Mouse (Mus musculus) neural tube, embryonic 11.5 days (tissue): ENCODE measurements around the gene Rbp4. TPM values are rescaled to one million over a fixed set of nuclear protein-coding genes. Genes with fewer than 3 reads are reported as not detected.

Source experiments
- ATAC-seq: fragments of 200-750 bp; cut with Nextera tagmentation; 2 replicates; pipeline ENCODE4 v1.8.0; 2017; ENCODE audit warnings: moderate number of reproducible peaks, mild to moderate bottlenecking, moderate TSS enrichment, moderate library complexity; ENCODE audit not compliant: insufficient read depth, low FRiP score, low TSS enrichment
- DNase-seq: peaks from one replicate; pipeline ENCODE4 v3.0.0-alpha.2; 2015; ENCODE audit warnings: low spot score
- H3K27ac ChIP-seq: fragments of 300-500 bp; sonication (generic); 2 replicates; pipeline ENCODE4 v1.5.1; 2014; ENCODE audit warnings: low read depth, mild to moderate bottlenecking, low read length
- H3K27me3 ChIP-seq: fragments of 300-500 bp; sonication (generic); 2 replicates; pipeline ENCODE4 v1.6.1; 2014; ENCODE audit warnings: mild to moderate bottlenecking, low read length, mixed read lengths; ENCODE audit not compliant: control insufficient read depth, insufficient read depth
- H3K36me3 ChIP-seq: fragments of 300-500 bp; sonication (generic); 2 replicates; pipeline ENCODE4 v1.6.1; 2014; ENCODE audit warnings: mild to moderate bottlenecking, low read length, moderate library complexity, mixed read lengths; ENCODE audit not compliant: control insufficient read depth, insufficient read depth
- H3K4me1 ChIP-seq: fragments of 300-500 bp; sonication (generic); 2 replicates; pipeline ENCODE4 v1.6.1; 2014; ENCODE audit warnings: low read length, mixed read lengths; ENCODE audit not compliant: control insufficient read depth, insufficient read depth
- H3K4me2 ChIP-seq: fragments of 300-500 bp; sonication (generic); 2 replicates; pipeline ENCODE4 v1.6.1; 2014; ENCODE audit warnings: low read depth, mild to moderate bottlenecking, moderate library complexity
- H3K4me3 ChIP-seq: fragments of 300-500 bp; sonication (generic); 2 replicates; pipeline ENCODE4 v1.5.1; 2014; ENCODE audit warnings: low read depth, low read length
- H3K9ac ChIP-seq: fragments of 300-500 bp; sonication (generic); 2 replicates; pipeline ENCODE4 v1.6.1; 2014; ENCODE audit warnings: mild to moderate bottlenecking, low read length
- H3K9me3 ChIP-seq: fragments of 300-500 bp; sonication (generic); 2 replicates; pipeline ENCODE4 v1.6.1; 2016; ENCODE audit warnings: low read length; ENCODE audit not compliant: control insufficient read depth
- WGBS: fragments of 180-500 bp; shearing (Covaris S2); extraction: QIAGEN DNeasy Blood & Tissue Kit; methylation state at CpG from one replicate; pipeline ENCODE4 v1.1.7; 2014; 5-methylcytosine and 5-hydroxymethylcytosine counted together
- polyA plus RNA-seq: library from polyadenylated mRNA; unstranded; fragments of >200 nt; fragmentation: Nextera tagmentation; extraction: Ambion mirVana; gene quantifications from 2 replicates; pipeline ENCODE4 v1.2.1, GENCODE M21; 2014

The Rbp4 gene
- polyA plus RNA-seq, 1 experiment from 2014 or later, result 3.2 TPM

DNA sequence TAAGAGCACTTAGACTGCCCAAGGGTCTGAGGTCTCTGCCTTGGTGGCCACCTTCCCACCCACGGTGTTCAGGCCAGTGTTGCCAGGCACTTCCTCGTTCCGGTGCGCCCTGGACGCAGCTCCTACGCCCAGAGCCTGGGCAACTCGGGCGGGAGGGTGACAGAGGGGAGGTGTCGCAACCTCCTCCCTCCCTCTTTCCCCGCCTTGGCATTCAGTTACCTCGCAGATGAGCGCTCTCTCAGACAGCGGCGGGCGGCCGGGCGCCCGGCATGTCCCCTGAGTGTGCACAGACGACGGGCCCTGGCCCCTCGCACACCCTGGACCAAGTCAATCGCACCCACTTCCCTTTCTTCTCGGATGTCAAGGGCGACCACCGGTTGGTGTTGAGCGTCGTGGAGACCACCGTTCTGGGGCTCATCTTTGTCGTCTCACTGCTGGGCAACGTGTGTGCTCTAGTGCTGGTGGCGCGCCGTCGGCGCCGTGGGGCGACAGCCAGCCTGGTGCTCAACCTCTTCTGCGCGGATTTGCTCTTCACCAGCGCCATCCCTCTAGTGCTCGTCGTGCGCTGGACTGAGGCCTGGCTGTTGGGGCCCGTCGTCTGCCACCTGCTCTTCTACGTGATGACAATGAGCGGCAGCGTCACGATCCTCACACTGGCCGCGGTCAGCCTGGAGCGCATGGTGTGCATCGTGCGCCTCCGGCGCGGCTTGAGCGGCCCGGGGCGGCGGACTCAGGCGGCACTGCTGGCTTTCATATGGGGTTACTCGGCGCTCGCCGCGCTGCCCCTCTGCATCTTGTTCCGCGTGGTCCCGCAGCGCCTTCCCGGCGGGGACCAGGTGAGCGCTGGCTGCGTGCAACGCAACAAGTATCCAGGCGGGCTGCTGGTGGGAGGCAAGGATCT is 28.0 kb downstream of the Rbp4 start, which contains the start of gene Ffar4:
Ffar4 (plus strand) TSS at position 214 of the 901 bp plus-strand sequence.
- H3K27me3 ChIP-seq, result peaks cover 31% of the 10 kb centered on the region
- H3K4me3 ChIP-seq, result peak within 1 kb of the TSS; percentile 23

DNA sequence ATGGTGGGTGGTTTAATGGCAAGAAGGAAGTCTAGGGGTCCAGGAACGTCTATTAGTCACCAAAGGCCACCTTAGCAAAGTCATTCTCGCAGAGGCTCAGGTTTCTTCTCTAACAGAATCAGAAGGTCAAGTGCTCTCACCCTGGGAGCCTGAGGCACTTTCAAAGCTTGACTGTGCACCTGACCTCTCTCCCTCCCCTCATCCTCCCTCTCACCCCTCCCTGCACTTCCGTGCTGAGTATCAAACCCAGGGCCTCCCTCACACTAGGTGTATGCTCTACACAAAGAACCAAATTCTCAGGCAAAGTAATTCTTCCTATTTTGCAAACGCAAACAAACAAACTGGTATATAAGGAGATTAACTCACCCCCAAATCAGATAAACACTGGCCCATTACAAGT is 28.9 kb downstream of the Rbp4 start:
- Histone ChIP-seq H3K27me3 (peaks cover 31% of the 10 kb centered on the region), H3K4me3 (no peak overlapping the region), H3K9ac (no peak overlapping the region), H3K36me3 (no peaks in the 10 kb centered on the region), H3K27ac (no peak overlapping the region), H3K4me1 (no peaks in the 10 kb centered on the region), H3K4me2 (no peak overlapping the region), H3K9me3 (no peaks in the 10 kb centered on the region)
- DNase-seq (no peak), ATAC-seq (no peak)
- 8% methylated on average over 4 of the region's 4 CpGs for WGBS

More for the DNA sequence above, 28.0 kb downstream of the Rbp4 start, which contains the start of gene Ffar4:
- ATAC-seq (peak; percentile 27; the same call in 1 of the 2 replicates), DNase-seq (peak; percentile 35)
- H3K4me1 ChIP-seq, result no peaks in the 10 kb centered on the region
- H3K9ac ChIP-seq, result no peak within 1 kb of the TSS
- no peaks in the 10 kb centered on the region for H3K9me3 ChIP-seq
- peak within 1 kb of the TSS; percentile 45 for H3K4me2 ChIP-seq
- H3K36me3 ChIP-seq, result no peaks in the 10 kb centered on the region
- under 1% methylated on average over 77 of the region's 77 CpGs for WGBS
- no peak within 1 kb of the TSS for H3K27ac ChIP-seq

DNA sequence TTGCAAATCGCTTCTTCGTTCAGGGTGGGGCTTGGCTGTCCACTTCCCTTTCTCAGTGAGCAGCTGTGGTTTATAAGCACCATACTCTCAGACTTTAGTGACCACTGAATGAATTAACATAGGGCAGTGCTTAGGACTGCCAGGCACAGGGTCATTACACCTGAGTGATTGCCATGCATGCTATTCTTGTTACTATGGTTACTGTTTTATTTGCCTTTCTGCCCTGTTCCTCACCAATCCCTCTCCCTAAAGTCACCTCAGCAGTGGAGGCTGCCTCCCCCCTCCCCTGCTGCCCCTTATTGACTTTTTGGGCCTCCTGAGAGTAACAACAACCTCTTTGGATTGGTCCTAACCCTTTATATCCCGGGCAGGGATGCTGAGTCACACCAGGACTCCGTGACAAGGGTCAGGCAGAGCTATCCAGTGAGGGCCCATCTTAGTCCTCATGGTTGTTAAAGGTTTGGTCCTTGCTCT is 33.5 kb downstream of the Rbp4 start:
- Histone ChIP-seq H3K4me2 (no peak overlapping the region), H3K9me3 (no peaks in the 10 kb centered on the region), H3K4me1 (no peaks in the 10 kb centered on the region), H3K36me3 (no peaks in the 10 kb centered on the region), H3K9ac (no peak overlapping the region), H3K27ac (no peak overlapping the region), H3K27me3 (peaks cover 6% of the 10 kb centered on the region), H3K4me3 (no peak overlapping the region)
- WGBS, result 22% methylated on average over 4 of the region's 4 CpGs
- ATAC-seq (no peak), DNase-seq (peak; percentile 28)

DNA sequence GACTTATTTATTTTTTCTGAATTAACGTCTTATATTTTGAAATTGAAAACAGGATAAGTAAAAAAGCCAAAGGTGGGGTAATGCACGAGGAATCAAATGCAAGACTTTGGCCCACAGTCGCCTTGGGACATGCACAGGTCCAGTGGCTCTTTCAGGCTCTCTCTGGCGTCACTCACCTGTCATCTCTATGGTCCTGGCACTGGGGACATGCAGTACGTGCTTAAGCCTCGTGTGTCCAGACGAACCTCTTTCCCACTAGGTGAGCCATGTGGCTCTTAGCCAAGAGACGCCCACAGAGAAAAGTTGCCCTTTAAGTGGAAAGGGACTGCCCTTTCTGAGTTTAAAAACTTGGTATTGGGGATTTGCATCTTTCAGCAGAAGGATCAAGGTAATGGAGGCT is 35.7 kb downstream of the Rbp4 start:
- WGBS, result 87% methylated on average over 8 of the region's 8 CpGs
- Histone ChIP-seq H3K9ac (no peak overlapping the region), H3K36me3 (no peaks in the 10 kb centered on the region), H3K4me1 (no peaks in the 10 kb centered on the region), H3K27me3 (no peaks in the 10 kb centered on the region), H3K27ac (no peak overlapping the region), H3K4me3 (no peak overlapping the region), H3K4me2 (no peak overlapping the region), H3K9me3 (no peaks in the 10 kb centered on the region)
- DNase-seq (no peak), ATAC-seq (no peak)

DNA sequence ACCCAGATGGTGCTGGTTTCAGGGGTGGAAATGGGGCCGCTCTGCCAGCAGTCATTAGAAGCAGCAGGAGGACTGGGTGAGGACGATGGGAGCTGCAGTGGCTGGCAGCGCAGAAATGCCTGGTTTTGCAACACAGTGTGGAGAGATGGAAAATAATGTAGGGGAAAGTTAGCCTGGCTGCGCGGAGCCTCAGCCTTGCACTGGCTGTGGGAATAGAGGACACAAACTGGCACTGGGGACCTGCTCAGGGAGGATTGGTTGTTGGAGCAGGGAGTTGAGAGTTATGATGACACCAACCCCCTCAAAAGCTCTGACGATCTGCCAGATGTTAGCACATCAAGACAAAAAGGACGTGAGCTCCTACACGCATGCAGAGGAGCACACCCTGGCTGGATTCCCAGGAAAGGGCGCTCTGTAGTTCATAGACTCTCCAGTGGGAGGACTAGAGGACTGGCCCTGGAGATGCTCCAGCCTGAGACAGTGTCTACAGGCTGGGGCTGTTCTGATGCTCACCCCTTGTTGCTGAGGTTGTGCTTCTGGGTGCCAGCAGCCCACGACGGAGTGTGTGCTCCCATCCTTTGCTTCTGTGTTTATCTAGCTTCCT is 38.0 kb downstream of the Rbp4 start:
- no peak overlapping the region for H3K27ac ChIP-seq
- H3K9ac ChIP-seq, result no peak overlapping the region
- H3K27me3 ChIP-seq, result no peaks in the 10 kb centered on the region
- H3K4me3 ChIP-seq, result no peak overlapping the region
- ATAC-seq (no peak), DNase-seq (peak; percentile 29)
- no peak overlapping the region for H3K4me2 ChIP-seq
- H3K4me1 ChIP-seq, result no peaks in the 10 kb centered on the region
- 60% methylated on average over 11 of the region's 11 CpGs for WGBS
- H3K36me3 ChIP-seq, result no peaks in the 10 kb centered on the region
- no peaks in the 10 kb centered on the region for H3K9me3 ChIP-seq

DNA sequence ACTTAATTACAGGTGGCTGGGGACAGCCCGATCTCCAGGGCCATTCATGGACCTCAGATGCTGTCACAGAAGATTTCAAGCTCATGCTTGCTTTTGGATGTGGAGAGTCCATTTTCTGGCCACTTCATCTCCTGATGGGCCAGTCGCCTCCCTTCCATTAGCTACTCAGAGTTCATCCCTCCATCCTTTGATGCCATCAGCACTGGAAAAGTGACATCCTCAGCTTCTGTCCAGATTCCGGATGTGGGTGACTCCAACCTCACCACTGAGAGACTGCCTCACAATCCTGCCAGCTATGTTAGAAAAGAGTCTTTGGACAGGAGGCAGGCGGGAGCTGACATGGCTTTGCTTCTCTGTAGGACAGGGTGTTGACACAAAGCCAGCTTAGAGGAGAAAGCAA is 39.2 kb downstream of the Rbp4 start:
- no peaks in the 10 kb centered on the region for H3K4me1 ChIP-seq
- H3K4me3 ChIP-seq, result no peak overlapping the region
- H3K4me2 ChIP-seq, result no peak overlapping the region
- H3K27me3 ChIP-seq, result no peaks in the 10 kb centered on the region
- H3K36me3 ChIP-seq, result no peaks in the 10 kb centered on the region
- H3K9me3 ChIP-seq, result no peaks in the 10 kb centered on the region
- 83% methylated on average over 4 of the region's 4 CpGs for WGBS
- ATAC-seq (no peak), DNase-seq (no peak)
- no peak overlapping the region for H3K27ac ChIP-seq
- no peak overlapping the region for H3K9ac ChIP-seq

DNA sequence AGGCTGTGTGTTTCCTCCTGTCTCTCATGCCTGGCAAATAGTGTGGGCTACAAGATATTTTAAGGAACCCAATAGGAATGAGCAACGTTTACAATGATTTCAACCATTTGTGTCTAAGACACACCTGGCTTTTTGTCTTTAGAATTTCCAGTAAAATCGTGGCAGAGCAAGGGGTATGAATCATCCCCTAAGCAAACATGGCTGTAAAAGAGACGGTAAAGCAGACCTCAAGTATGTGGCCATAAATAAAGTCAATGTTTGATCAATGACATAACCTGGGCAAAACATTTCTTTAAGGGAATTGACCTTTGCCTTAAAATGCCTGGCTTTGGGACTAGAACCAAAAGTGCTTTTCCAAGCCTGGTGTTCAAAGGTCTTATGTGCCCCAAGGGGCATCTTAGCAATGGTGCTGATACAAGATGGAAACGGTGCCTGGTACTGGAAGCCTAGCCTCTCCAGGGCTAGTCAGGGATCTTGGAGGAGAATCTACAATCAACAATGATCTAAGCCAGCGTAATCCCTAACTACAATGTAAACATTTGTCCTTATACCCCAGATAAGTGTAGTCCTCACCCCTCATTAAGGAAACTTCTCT is 42.1 kb downstream of the Rbp4 start:
- ATAC-seq, result no peak
- Histone ChIP-seq H3K4me1 (no peaks in the 10 kb centered on the region), H3K9ac (no peak overlapping the region), H3K36me3 (no peaks in the 10 kb centered on the region), H3K9me3 (no peaks in the 10 kb centered on the region), H3K27ac (no peak overlapping the region), H3K4me3 (no peak overlapping the region), H3K27me3 (no peaks in the 10 kb centered on the region), H3K4me2 (no peak overlapping the region)
- DNase-seq, result no peak
- 71% methylated on average over 5 of the region's 5 CpGs for WGBS

DNA sequence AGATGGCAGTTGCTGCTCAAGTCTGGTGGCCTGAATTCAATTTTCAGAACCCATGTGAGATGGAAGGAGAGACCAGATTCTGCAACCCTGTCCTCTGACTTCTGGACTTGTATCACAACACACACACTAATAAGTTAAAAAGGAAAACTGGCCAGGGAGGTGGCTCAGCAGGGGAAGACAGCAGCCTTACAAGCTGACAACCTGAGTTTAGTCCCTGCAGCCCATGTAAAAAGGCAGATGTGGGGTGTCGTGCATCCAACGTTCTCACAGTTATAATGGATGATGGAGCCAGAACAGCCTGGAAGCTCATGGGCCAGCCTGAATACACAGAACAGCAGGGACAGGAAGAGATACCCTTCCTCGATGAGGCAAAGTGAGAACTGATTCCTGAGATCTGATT is 43.7 kb downstream of the Rbp4 start:
- H3K36me3 ChIP-seq, result no peaks in the 10 kb centered on the region
- H3K27me3 ChIP-seq, result no peaks in the 10 kb centered on the region
- H3K4me2 ChIP-seq, result no peak overlapping the region
- no peaks in the 10 kb centered on the region for H3K9me3 ChIP-seq
- no peak for DNase-seq
- 83% methylated on average over 3 of the region's 3 CpGs for WGBS
- H3K4me3 ChIP-seq, result no peak overlapping the region
- no peak for ATAC-seq
- H3K9ac ChIP-seq, result no peak overlapping the region
- no peak overlapping the region for H3K27ac ChIP-seq
- no peaks in the 10 kb centered on the region for H3K4me1 ChIP-seq
